In the genomic region with DNA sequence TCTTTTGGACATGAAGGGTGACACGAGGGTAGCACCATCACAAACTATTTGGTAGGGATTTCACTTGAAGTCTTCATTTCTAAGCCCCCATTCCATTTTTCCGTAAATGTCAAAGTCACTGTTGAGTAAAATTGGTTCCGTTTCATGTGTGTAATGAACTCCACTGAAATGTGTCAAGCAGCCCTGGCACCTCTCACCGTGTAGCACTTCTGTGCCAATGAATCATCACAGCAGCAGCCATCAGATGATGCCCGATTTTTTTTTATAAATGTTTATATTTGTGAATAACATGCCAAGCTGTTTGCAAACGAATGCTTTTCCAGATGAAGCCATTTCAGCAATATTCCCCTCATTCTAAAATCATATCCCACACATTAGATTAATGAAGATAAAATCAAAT, we compare ENCODE assay signal across 26 mouse cellular contexts.
DNase-seq lines count a peak whose midpoint lies in the region; ATAC-seq and TF ChIP-seq lines count a peak whose summit lies in the region.
"Had no signal": no experiment of that assay in that cellular context is flagged by ENCODE, and none has a peak within 500 bp of the region (broad histone marks: within the 10 kb centered on the region; RNA-seq: fewer than 3 reads in every experiment).

No protein-coding gene starts in this region.

- H3K27ac ChIP-seq in forebrain, embryonic 14.5 days (ENCODE audit: low read depth, low read length), result no peak overlapping the region
- no peak overlapping the region for H3K27ac ChIP-seq in forebrain, embryonic 10.5 days
- no peak overlapping the region for H3K27ac ChIP-seq in midbrain, postnatal 0 days (ENCODE audit: low read depth, low read length)
- H3K27ac ChIP-seq in midbrain, embryonic 14.5 days (replicated peaks; ENCODE audit: low read depth, low read length), result no peak overlapping the region
- H3K27ac ChIP-seq: embryonic facial prominence, embryonic 12.5 days; embryonic facial prominence, embryonic 15.5 days; forebrain, embryonic 12.5 days; heart, adult 2 months; heart, embryonic 10.5 days; heart, embryonic 13.5 days; hindbrain, embryonic 12.5 days had no signal

- H3K9ac ChIP-seq in forebrain, embryonic 14.5 days (ENCODE audit: low read length), result no peak overlapping the region
- no peak overlapping the region for H3K9ac ChIP-seq in midbrain, postnatal 0 days (replicated peaks; ENCODE audit: low read length, poor library complexity, severe bottlenecking)
- no peak overlapping the region for H3K9ac ChIP-seq in midbrain, embryonic 14.5 days (replicated peaks; ENCODE audit: low read length)
- H3K9ac ChIP-seq: embryonic facial prominence, embryonic 12.5 days; embryonic facial prominence, embryonic 15.5 days; forebrain, embryonic 12.5 days; heart, embryonic 13.5 days; hindbrain, embryonic 12.5 days had no signal

- peaks cover 8% of the 10 kb centered on the region for H3K4me1 ChIP-seq in forebrain, embryonic 14.5 days (ENCODE audit: control insufficient read depth, insufficient read depth, low read length)
- peaks cover 21% of the 10 kb centered on the region for H3K4me1 ChIP-seq in forebrain, embryonic 10.5 days
- no peaks in the 10 kb centered on the region for H3K4me1 ChIP-seq in midbrain, postnatal 0 days (ENCODE audit: insufficient read depth, low read length)
- peaks cover 12% of the 10 kb centered on the region; the same call in 1 of the 2 replicates for H3K4me1 ChIP-seq in midbrain, embryonic 14.5 days (ENCODE audit: control insufficient read depth, insufficient read depth, low read length)
- H3K4me1 ChIP-seq: embryonic facial prominence, embryonic 12.5 days; embryonic facial prominence, embryonic 15.5 days had no signal

- TF ChIP-seq CTCF in midbrain, postnatal 0 days (IDR thresholded peaks at IDR 0.05), result no peak
- no peak for TF ChIP-seq CTCF in brain, embryonic 14.5 days (IDR thresholded peaks at IDR 0.05; ENCODE audit: borderline replicate concordance, extremely low read depth, insufficient read depth, insufficient read length)

- H3K4me3 ChIP-seq in forebrain, embryonic 14.5 days (ENCODE audit: low read depth, low read length), result no peak overlapping the region
- no peak overlapping the region for H3K4me3 ChIP-seq in forebrain, embryonic 10.5 days
- H3K4me3 ChIP-seq in midbrain, postnatal 0 days (ENCODE audit: low read depth, low read length), result no peak overlapping the region
- no peak overlapping the region for H3K4me3 ChIP-seq in midbrain, embryonic 14.5 days (replicated peaks; ENCODE audit: low read depth, low read length)
- H3K4me3 ChIP-seq: embryonic facial prominence, embryonic 12.5 days; embryonic facial prominence, embryonic 15.5 days; forebrain, embryonic 12.5 days; heart, adult 2 months; heart, embryonic 10.5 days; heart, embryonic 13.5 days; hindbrain, embryonic 12.5 days had no signal

- 69% methylated on average over 6 of the region's 6 CpGs for WGBS in forebrain, embryonic 14.5 days
- 90% methylated on average over 6 of the region's 6 CpGs for WGBS in forebrain, embryonic 10.5 days
- WGBS in midbrain, postnatal 0 days, result 82% methylated on average over 6 of the region's 6 CpGs
- WGBS in midbrain, embryonic 14.5 days, result 81% methylated on average over 6 of the region's 6 CpGs

- peak; percentile 69 for DNase-seq in forebrain, embryonic 14.5 days (ENCODE audit: low spot score)
- no peak for DNase-seq in forebrain, embryonic 10.5 days (ENCODE audit: extremely low spot score, low spot score)
- peak; percentile 40 for DNase-seq in heart, adult 11 months
- no peak for DNase-seq in heart, postnatal 4 days
- DNase-seq in midbrain, postnatal 0 days (ENCODE audit: low spot score), result peak; percentile 31
- no peak for DNase-seq in midbrain, embryonic 14.5 days
- peak; percentile 72 for DNase-seq in brain, embryonic 14.5 days (ENCODE audit: low read depth)
- no peak for DNase-seq in gastrocnemius, adult 18-20 months (ENCODE audit: low spot score)
- DNase-seq: adrenal gland, adult 2 months; adrenal gland, postnatal 14 days; cerebellum, adult 8-10 months; cerebellum, postnatal 25 days; gastrocnemius, postnatal 25 days; heart, adult 2 months; heart, postnatal 14 days; kidney, adult 18-20 months had no signal

- no peaks in the 10 kb centered on the region for H3K36me3 ChIP-seq in forebrain, embryonic 14.5 days (ENCODE audit: control insufficient read depth, insufficient read depth, low read length)
- 0 out of 2 replicates have a peak, but pooled peaks cover 3% of the 10 kb centered on the region for H3K36me3 ChIP-seq in forebrain, embryonic 10.5 days (replicated peaks)
- H3K36me3 ChIP-seq in midbrain, postnatal 0 days (ENCODE audit: insufficient read depth, low read length), result no peaks in the 10 kb centered on the region
- H3K36me3 ChIP-seq in midbrain, embryonic 14.5 days (ENCODE audit: control insufficient read depth, insufficient read depth, low read length), result no peaks in the 10 kb centered on the region
- H3K36me3 ChIP-seq: embryonic facial prominence, embryonic 12.5 days; embryonic facial prominence, embryonic 15.5 days; forebrain, embryonic 12.5 days; heart, embryonic 10.5 days; heart, embryonic 13.5 days; hindbrain, embryonic 12.5 days had no signal

- no peak for ATAC-seq in forebrain, embryonic 14.5 days
- no peak for ATAC-seq in midbrain, postnatal 0 days (ENCODE audit: low FRiP score)
- no peak for ATAC-seq in midbrain, embryonic 14.5 days (ENCODE audit: low FRiP score, low TSS enrichment)
- ATAC-seq: CD4-positive, CD25-positive, alpha-beta regulatory T cell, adult 4 months; hindbrain, embryonic 16.5 days; inflammation-experienced regulatory T-cells, adult 6 months; intestine, embryonic 16.5 days had no signal

- H3K9me3 ChIP-seq in forebrain, embryonic 14.5 days (replicated peaks; ENCODE audit: control insufficient read depth, low read length), result no peaks in the 10 kb centered on the region
- H3K9me3 ChIP-seq in forebrain, embryonic 10.5 days, result no peaks in the 10 kb centered on the region
- no peaks in the 10 kb centered on the region for H3K9me3 ChIP-seq in midbrain, postnatal 0 days (ENCODE audit: low read length)
- H3K9me3 ChIP-seq in midbrain, embryonic 14.5 days (ENCODE audit: control insufficient read depth, low read length), result no peaks in the 10 kb centered on the region
- H3K9me3 ChIP-seq: embryonic facial prominence, embryonic 12.5 days; embryonic facial prominence, embryonic 15.5 days; forebrain, embryonic 12.5 days; heart, embryonic 10.5 days; heart, embryonic 13.5 days; hindbrain, embryonic 12.5 days had no signal

- TF ChIP-seq POLR2A in brain, embryonic 14.5 days (IDR thresholded peaks at IDR 0.05; ENCODE audit: borderline replicate concordance, extremely low read depth, insufficient read depth, insufficient read length, poor library complexity, severe bottlenecking), result no peak

- H3K27me3 ChIP-seq in forebrain, embryonic 14.5 days (replicated peaks; ENCODE audit: control insufficient read depth, insufficient read depth, low read length), result no peaks in the 10 kb centered on the region
- no peaks in the 10 kb centered on the region for H3K27me3 ChIP-seq in forebrain, embryonic 10.5 days (ENCODE audit: poor library complexity, severe bottlenecking)
- no peaks in the 10 kb centered on the region for H3K27me3 ChIP-seq in midbrain, postnatal 0 days (ENCODE audit: insufficient read depth, low read length)
- no peaks in the 10 kb centered on the region for H3K27me3 ChIP-seq in midbrain, embryonic 14.5 days (ENCODE audit: control insufficient read depth, insufficient read depth, low read length)
- H3K27me3 ChIP-seq: embryonic facial prominence, embryonic 12.5 days; embryonic facial prominence, embryonic 15.5 days; forebrain, embryonic 12.5 days; heart, embryonic 13.5 days; hindbrain, embryonic 12.5 days had no signal

- H3K4me2 ChIP-seq in forebrain, embryonic 14.5 days (ENCODE audit: low read length), result no peak overlapping the region
- no peak overlapping the region for H3K4me2 ChIP-seq in midbrain, postnatal 0 days (ENCODE audit: low read depth, low read length, poor library complexity, severe bottlenecking)
- H3K4me2 ChIP-seq in midbrain, embryonic 14.5 days (ENCODE audit: low read length), result no peak overlapping the region
- H3K4me2 ChIP-seq: embryonic facial prominence, embryonic 12.5 days; embryonic facial prominence, embryonic 15.5 days; forebrain, embryonic 12.5 days; heart, embryonic 13.5 days; hindbrain, embryonic 12.5 days had no signal

Comparison
In these comparisons a context has a peak if more than half of its experiments do, and no peak if none do; other contexts are left out.
1. DNase-seq: peak in forebrain, embryonic 14.5 days (single experiment), heart, adult 11 months (single experiment), midbrain, postnatal 0 days (single experiment) and brain, embryonic 14.5 days (single experiment); none in forebrain, embryonic 10.5 days (single experiment), heart, postnatal 4 days (single experiment), midbrain, embryonic 14.5 days (single experiment) and gastrocnemius, adult 18-20 months (single experiment).